8 mouse cellular contexts compared by ENCODE assay signal in the genomic region with DNA sequence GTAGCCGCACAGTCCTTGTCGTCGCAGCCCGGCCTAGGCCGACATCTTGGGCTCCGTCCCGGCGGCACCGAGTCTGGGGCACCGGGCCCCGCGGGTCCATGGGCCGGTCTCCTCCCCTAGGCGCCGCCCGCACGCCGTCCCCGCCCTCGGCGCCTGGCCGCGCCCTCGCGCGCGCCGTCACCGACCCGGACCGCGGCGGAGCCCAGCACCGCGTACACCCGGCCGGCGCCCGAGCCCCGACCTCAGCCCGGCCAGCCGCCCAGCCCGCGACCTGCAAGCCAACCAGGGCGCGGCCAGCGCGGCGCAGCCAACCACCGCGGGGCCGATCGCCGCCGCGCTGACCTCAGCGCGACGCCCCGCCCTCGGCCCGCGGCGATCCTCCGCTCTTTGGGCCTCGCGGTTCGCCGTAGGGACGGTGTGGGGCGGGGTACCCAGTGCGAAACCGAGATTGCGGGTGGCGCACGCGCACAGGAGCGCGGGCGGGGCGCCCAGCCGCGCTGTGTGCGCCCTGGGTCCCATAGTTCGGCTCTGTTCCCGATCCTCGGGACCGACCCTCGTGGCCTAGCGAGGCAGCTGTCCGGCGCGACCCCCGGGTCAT. TPM values are rescaled to one million over a fixed set of nuclear protein-coding genes. Genes with fewer than 3 reads are reported as not detected.
DNase-seq lines count a peak whose midpoint lies in the region; ATAC-seq and TF ChIP-seq lines count a peak whose summit lies in the region.

A gene (minus strand): TSS at position 343 of the 598 bp plus-strand sequence.

- peak within 1 kb of the TSS; percentile 99 for H3K27ac ChIP-seq in gastrocnemius, adult 2 months
- H3K27ac ChIP-seq in hindbrain, embryonic 16.5 days (ENCODE audit: low read depth, low read length) = peak within 1 kb of the TSS; percentile 96

- H3K9me3 ChIP-seq in hindbrain, embryonic 16.5 days (ENCODE audit: control insufficient read depth, low read length) = no peaks in the 10 kb centered on the region

- under 1% methylated on average over 73 of the region's 94 CpGs for WGBS in hindbrain, embryonic 16.5 days

- no peaks in the 10 kb centered on the region for H3K36me3 ChIP-seq in hindbrain, embryonic 16.5 days (ENCODE audit: control insufficient read depth, insufficient read depth, low read length)

- H3K9ac ChIP-seq in hindbrain, embryonic 16.5 days (ENCODE audit: low read depth, low read length) = peak within 1 kb of the TSS; percentile 97

- peak; percentile 80 for DNase-seq in WW6 (ENCODE audit: low read depth, low spot score)
- DNase-seq in cerebellum, postnatal 25 days = peak; percentile 98
- peak; percentile 98 for DNase-seq in gastrocnemius, adult 2 months
- DNase-seq in left cerebral cortex, adult 18-20 months (ENCODE audit: low spot score in 2 of 2) = peak; percentile 94 to 96
- peak; percentile 95 to 98 for DNase-seq in lung, postnatal 4 days
- peak; percentile 94 for DNase-seq in right cerebral cortex, adult 18-20 months
- peak; percentile 93 for DNase-seq in urinary bladder, postnatal 36 days (ENCODE audit: low spot score in 2 of 2)

- no peaks in the 10 kb centered on the region for H3K27me3 ChIP-seq in hindbrain, embryonic 16.5 days (replicated peaks; ENCODE audit: control insufficient read depth, insufficient read depth, low read length)

- peaks cover 22% of the 10 kb centered on the region for H3K4me1 ChIP-seq in hindbrain, embryonic 16.5 days (ENCODE audit: control insufficient read depth, insufficient read depth, low read depth, low read length)

- H3K4me2 ChIP-seq in hindbrain, embryonic 16.5 days (ENCODE audit: low read length) = peak within 1 kb of the TSS; percentile 85

- intact Hi-C loops in gastrocnemius, adult 2 months (cut with DNase I) = no loop called here

- no peak for TF ChIP-seq CTCF in gastrocnemius, adult 2 months (IDR thresholded peaks at IDR 0.05)

- ATAC-seq in hindbrain, embryonic 16.5 days = peak; percentile 96

- peak within 1 kb of the TSS; percentile 77 for H3K4me3 ChIP-seq in gastrocnemius, adult 2 months
- H3K4me3 ChIP-seq in hindbrain, embryonic 16.5 days (ENCODE audit: low read length) = peak within 1 kb of the TSS; percentile 100

RNA-seq across cellular contexts. Expression of the gene that starts here (rescaled TPM):
- total RNA-seq in gastrocnemius, adult 2 months (2021) = 10 to 100 TPM; 16.3 to 24.3 TPM
- polyA plus RNA-seq in hindbrain, embryonic 16.5 days (2015; fragmentation: Nextera tagmentation; extraction: Ambion mirVana) = 35.3 and 40.4 TPM in 2 replicates
- 100 to 1,000 TPM; 130 to 138 TPM for total RNA-seq in left cerebral cortex, adult 18-20 months (2021)

Comparison
In these comparisons a context has a peak if more than half of its experiments do, and no peak if none do; other contexts are left out.
1. Peak in every context shown above with its lines: DNase-seq, ATAC-seq, H3K4me3 ChIP-seq and H3K27ac ChIP-seq.
2. RNA of the gene that starts here (total RNA-seq): 130 to 138 TPM in left cerebral cortex, adult 18-20 months; 16.3 to 24.3 TPM in gastrocnemius, adult 2 months; every median in the first group is over 4 times any median in the second.